Mouse (Mus musculus) midbrain, postnatal 0 days (tissue): ENCODE results near the gene Cacna1c. TPM values are rescaled to one million over a fixed set of nuclear protein-coding genes. Genes with fewer than 3 reads are reported as not detected.

Source experiments
- ATAC-seq: fragments of 200-750 bp; cut with Nextera tagmentation; 2 replicates; pipeline ENCODE4 v1.8.0; 2017; ENCODE audit warnings: moderate number of reproducible peaks, mild to moderate bottlenecking, moderate TSS enrichment, moderate library complexity; ENCODE audit not compliant: low FRiP score
- DNase-seq: peaks from one replicate; pipeline ENCODE4 v3.0.0-alpha.2; 2015; ENCODE audit warnings: low spot score
- H3K27ac ChIP-seq: fragments of 300-500 bp; sonication (generic); 2 replicates; pipeline ENCODE4 v1.5.1; 2014; ENCODE audit warnings: low read depth, mild to moderate bottlenecking, low read length, mixed read lengths
- H3K27me3 ChIP-seq: fragments of 300-500 bp; sonication (generic); 2 replicates; pipeline ENCODE4 v1.6.1; 2014; ENCODE audit warnings: low read length, control low read depth, mixed read lengths; ENCODE audit not compliant: insufficient read depth
- H3K36me3 ChIP-seq: fragments of 300-500 bp; sonication (generic); 2 replicates; pipeline ENCODE4 v1.6.1; 2014; ENCODE audit warnings: low read length, control low read depth, mixed read lengths; ENCODE audit not compliant: insufficient read depth
- H3K4me1 ChIP-seq: fragments of 300-500 bp; sonication (generic); 2 replicates; pipeline ENCODE4 v1.6.1; 2014; ENCODE audit warnings: mild to moderate bottlenecking, control low read depth, antibody characterized with exemption, low read length, mixed read lengths; ENCODE audit not compliant: insufficient read depth
- H3K4me2 ChIP-seq: fragments of 300-500 bp; sonication (generic); 2 replicates; pipeline ENCODE4 v1.6.1; 2014; ENCODE audit warnings: low read depth, mild to moderate bottlenecking, low read length, mixed read lengths; ENCODE audit not compliant: poor library complexity, severe bottlenecking
- H3K4me3 ChIP-seq: fragments of 300-500 bp; sonication (generic); 2 replicates; pipeline ENCODE4 v1.5.1; 2014; ENCODE audit warnings: low read depth, mild to moderate bottlenecking, low read length, moderate library complexity
- H3K9ac ChIP-seq: fragments of 300-500 bp; sonication (generic); replicated peaks from 2 replicates; pipeline ENCODE4 v1.6.1; 2014; ENCODE audit warnings: mild to moderate bottlenecking, low read length, moderate library complexity, mixed read lengths; ENCODE audit not compliant: poor library complexity, severe bottlenecking
- H3K9me3 ChIP-seq: fragments of 300-500 bp; sonication (generic); 2 replicates; pipeline ENCODE4 v1.6.1; 2016; ENCODE audit warnings: low read length, control low read depth
- CTCF ChIP-seq: IDR thresholded peaks from 2 replicates; pipeline ENCODE4 v1.5.1; 2016; ENCODE audit warnings: antibody characterized with exemption, mild to moderate bottlenecking
- WGBS: fragments of 180-500 bp; shearing (Covaris S2); extraction: QIAGEN DNeasy Blood & Tissue Kit; methylation state at CpG from one replicate; pipeline ENCODE4 v1.1.7; 2014; 5-methylcytosine and 5-hydroxymethylcytosine counted together
- polyA plus RNA-seq: library from polyadenylated mRNA; unstranded; fragments of >200 nt; fragmentation: Nextera tagmentation; extraction: Ambion mirVana; gene quantifications from 2 replicates; pipeline ENCODE4 v1.2.1, GENCODE M21; 2015
- total RNA-seq: library from RNA; depleted of rRNA; stranded (reverse); fragments of >200 nt; gene quantifications from 2 replicates; pipeline ENCODE4 v1.2.3, GENCODE M21; 2014

Cacna1c gene
- total and polyA plus RNA-seq, 2 experiments from 2014 or later: 4.9 to 33.9 TPM

DNA sequence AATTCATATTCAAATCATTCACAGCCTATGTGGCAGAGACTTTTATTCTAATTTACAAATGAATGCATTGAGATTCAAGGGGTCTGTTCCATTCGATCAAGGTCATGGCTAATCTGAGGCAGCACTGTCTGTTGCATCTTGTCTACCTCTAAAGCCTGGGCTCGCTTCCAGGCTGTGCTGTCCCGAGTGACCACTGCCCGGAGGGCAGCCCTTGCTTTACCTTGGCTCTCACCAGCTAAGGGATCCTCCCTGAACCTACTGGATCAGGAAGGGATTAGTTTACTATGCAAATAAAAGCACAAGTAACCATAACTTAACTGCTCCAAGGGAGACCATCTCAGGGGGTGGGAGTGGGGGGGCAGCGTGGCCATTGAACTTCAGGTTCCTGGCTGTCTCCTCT, 334.1 kb downstream of the Cacna1c start:
- H3K9ac ChIP-seq: no peak overlapping the region
- H3K4me1 ChIP-seq: no peaks in the 10 kb centered on the region
- DNase-seq: no peak
- no peaks in the 10 kb centered on the region for H3K36me3 ChIP-seq
- H3K4me2 ChIP-seq: no peak overlapping the region
- no peak for ATAC-seq
- H3K9me3 ChIP-seq: no peaks in the 10 kb centered on the region
- 55% methylated on average over 5 of the region's 5 CpGs for WGBS
- TF ChIP-seq CTCF: no peak
- no peak overlapping the region for H3K4me3 ChIP-seq
- H3K27me3 ChIP-seq: no peaks in the 10 kb centered on the region
- H3K27ac ChIP-seq: no peak overlapping the region

DNA sequence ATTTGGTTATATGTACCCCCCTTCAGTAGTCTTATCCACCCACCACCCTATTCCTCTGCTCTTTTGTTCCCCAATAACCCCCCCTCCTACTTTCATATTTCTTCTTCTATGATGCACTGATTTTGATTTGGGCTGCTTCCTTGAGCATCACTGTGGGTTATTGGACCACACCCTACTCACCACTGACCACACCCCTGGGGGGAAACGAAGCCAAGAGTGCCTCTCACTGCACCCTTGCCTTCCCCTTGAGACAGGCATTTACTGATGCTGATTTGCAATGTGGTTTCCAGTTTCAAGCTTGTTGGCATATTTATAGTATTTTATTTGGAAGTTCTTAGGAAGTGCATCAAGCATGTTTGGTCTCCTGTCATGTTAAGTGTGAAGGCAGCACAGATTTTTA, 337.8 kb downstream of the Cacna1c start:
- H3K4me1 ChIP-seq: no peaks in the 10 kb centered on the region
- no peaks in the 10 kb centered on the region for H3K36me3 ChIP-seq
- DNase-seq (no peak), ATAC-seq (no peak)
- no peak for TF ChIP-seq CTCF
- H3K9ac ChIP-seq: no peak overlapping the region
- no peak overlapping the region for H3K4me2 ChIP-seq
- H3K4me3 ChIP-seq: no peak overlapping the region
- 67% methylated on average over 1 of the region's 1 CpGs for WGBS
- H3K27me3 ChIP-seq: no peaks in the 10 kb centered on the region
- H3K9me3 ChIP-seq: no peaks in the 10 kb centered on the region
- no peak overlapping the region for H3K27ac ChIP-seq

DNA sequence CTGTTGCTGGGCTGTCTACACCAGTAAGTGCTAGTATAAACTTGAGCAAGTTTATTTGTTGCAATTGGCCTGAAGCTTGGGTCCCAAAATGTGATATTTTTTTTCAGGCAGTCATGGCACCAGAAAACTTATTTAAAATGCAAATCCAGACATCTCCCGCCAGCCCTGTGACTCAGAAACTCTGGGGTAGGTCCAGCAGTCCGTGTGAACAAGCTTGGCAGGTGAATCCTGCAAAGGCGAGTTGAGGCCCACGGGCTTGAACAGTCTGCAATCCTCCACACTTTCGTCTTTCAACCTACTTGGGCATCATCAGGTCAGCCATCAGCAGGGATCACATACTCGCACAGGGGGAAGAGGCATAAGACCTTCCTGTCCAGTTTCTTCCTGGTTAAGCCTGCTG, 344.1 kb downstream of the Cacna1c start:
- no peak for TF ChIP-seq CTCF
- H3K4me3 ChIP-seq: no peak overlapping the region

DNA sequence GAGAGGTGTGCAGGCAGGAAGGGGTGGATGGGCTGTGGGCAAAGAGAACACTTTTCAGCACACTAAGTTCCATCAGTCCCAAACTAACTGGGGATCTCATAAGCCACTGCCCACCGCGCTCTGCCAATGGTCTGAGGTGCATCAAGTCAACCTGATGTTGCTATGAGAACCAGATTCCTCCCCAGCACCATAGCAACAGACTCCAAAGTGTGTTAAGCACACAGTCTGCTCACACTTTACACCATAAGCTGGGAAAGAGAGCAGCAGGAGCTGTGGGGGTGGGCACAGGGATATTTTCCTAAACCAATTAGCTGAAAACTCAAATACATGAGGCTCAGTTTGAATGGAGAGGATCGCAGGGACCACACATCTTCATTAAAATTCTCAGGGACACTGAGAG, 345.1 kb downstream of the Cacna1c start:
- H3K27ac ChIP-seq: no peak overlapping the region
- no peak for TF ChIP-seq CTCF
- H3K36me3 ChIP-seq: no peaks in the 10 kb centered on the region
- ATAC-seq: no peak
- H3K4me2 ChIP-seq: no peak overlapping the region
- H3K4me1 ChIP-seq: 0 out of 2 replicates have a peak, but pooled peaks cover under 1% of the 10 kb centered on the region
- no peak overlapping the region for H3K4me3 ChIP-seq
- H3K9ac ChIP-seq: no peak overlapping the region
- WGBS: 61% methylated on average over 3 of the region's 3 CpGs
- DNase-seq: no peak
- H3K9me3 ChIP-seq: no peaks in the 10 kb centered on the region
- H3K27me3 ChIP-seq: no peaks in the 10 kb centered on the region

More for the DNA sequence above, 344.1 kb downstream of the Cacna1c start:
- Histone ChIP-seq H3K27ac (no peak overlapping the region), H3K9ac (no peak overlapping the region), H3K9me3 (no peaks in the 10 kb centered on the region), H3K27me3 (no peaks in the 10 kb centered on the region), H3K4me2 (no peak overlapping the region), H3K4me1 (no peaks in the 10 kb centered on the region), H3K36me3 (no peaks in the 10 kb centered on the region)
- 67% methylated on average over 6 of the region's 6 CpGs for WGBS
- DNase-seq: no peak
- no peak for ATAC-seq

DNA sequence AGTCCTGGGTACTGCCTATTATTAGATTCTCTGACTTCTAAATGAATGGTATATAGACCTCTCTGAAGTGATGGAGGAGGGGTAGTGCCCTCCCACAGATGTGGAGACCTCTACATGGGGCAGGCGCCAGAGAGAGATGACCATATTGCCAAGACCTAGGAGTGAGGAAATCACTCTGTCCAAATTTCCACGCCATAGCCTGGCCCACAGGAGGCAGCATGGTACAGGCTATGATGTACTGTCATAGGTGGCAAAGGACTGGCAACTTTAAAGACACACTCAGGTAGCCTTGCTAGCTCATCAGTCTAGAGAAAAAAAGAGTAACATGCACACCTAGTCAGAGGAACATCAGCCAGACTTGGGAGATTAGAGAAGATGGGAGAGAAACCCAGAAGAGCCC, 347.6 kb downstream of the Cacna1c start:
- ATAC-seq: no peak

DNA sequence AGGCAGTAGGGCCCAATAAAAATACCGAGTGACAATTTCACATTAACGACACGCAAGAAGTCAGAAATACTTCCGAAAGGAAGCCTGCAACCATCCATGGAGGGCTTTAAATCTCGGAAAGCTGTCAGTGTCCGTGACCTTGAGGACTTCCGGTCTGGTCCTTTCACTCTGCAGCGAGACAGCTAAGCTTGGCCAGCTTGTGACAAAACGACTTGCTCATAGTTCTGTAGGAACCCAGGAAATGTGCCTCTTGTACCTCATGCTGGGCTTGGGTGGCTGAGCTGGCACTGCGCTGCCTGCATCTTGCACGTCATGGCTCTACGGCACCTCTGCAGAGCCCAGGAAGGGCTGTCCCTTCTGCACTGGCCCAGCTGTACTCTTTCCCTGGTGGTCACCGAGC, 348.5 kb downstream of the Cacna1c start:
- no peaks in the 10 kb centered on the region for H3K9me3 ChIP-seq
- H3K4me3 ChIP-seq: no peak overlapping the region
- DNase-seq: no peak
- H3K4me1 ChIP-seq: peaks cover 2% of the 10 kb centered on the region; the same call in 1 of the 2 replicates
- H3K9ac ChIP-seq: no peak overlapping the region
- H3K4me2 ChIP-seq: no peak overlapping the region
- no peak for ATAC-seq
- TF ChIP-seq CTCF: no peak
- no peak overlapping the region for H3K27ac ChIP-seq
- no peaks in the 10 kb centered on the region for H3K27me3 ChIP-seq
- no peaks in the 10 kb centered on the region for H3K36me3 ChIP-seq
- 84% methylated on average over 13 of the region's 13 CpGs for WGBS

More for the DNA sequence above, 347.6 kb downstream of the Cacna1c start:
- 86% methylated on average over 2 of the region's 2 CpGs for WGBS
- Histone ChIP-seq H3K9me3 (no peaks in the 10 kb centered on the region), H3K36me3 (no peaks in the 10 kb centered on the region), H3K27ac (no peak overlapping the region), H3K4me2 (no peak overlapping the region), H3K27me3 (no peaks in the 10 kb centered on the region), H3K9ac (no peak overlapping the region), H3K4me3 (no peak overlapping the region), H3K4me1 (peaks cover 2% of the 10 kb centered on the region; the same call in 1 of the 2 replicates)
- peak; percentile 43 for TF ChIP-seq CTCF
- DNase-seq: no peak
